Mouse (Mus musculus) adrenal gland, postnatal 14 days (tissue): Measurements from ENCODE around the gene Tbl1xr1. TPM values are rescaled to one million over a fixed set of nuclear protein-coding genes. Genes with fewer than 3 reads are reported as not detected.

Experiments used
- DNase-seq: peaks from one replicate; pipeline ENCODE4 v3.0.0; 2021; ENCODE audit warnings: mixed read lengths
- total RNA-seq: library from RNA; stranded (reverse); gene quantifications from 2 replicates; pipeline ENCODE4 v1.2.3, GENCODE M21; 2021

Gene Tbl1xr1
- total RNA-seq, 1 experiment from 2014 or later: 60.3 TPM

- DNase-seq: no peak
Measured at GRCm38 (mm10) chr3:22089825-22090224, 13.4 kb downstream of the Tbl1xr1 start.

- DNase-seq: peak; percentile 35
Measured at GRCm38 (mm10) chr3:22090431-22091265, 14.2 kb downstream of the Tbl1xr1 start.

- DNase-seq: no peak
Measured at GRCm38 (mm10) chr3:22091266-22091550, 14.8 kb downstream of the Tbl1xr1 start.

GRCm38 (mm10) chr3:22091681-22092080 lies 15.2 kb downstream of the Tbl1xr1 start:
- DNase-seq: no peak

- no peak for DNase-seq
Measured at GRCm38 (mm10) chr3:22092784-22093183, 16.3 kb downstream of the Tbl1xr1 start.

GRCm38 (mm10) chr3:22103986-22104515 lies 27.6 kb downstream of the Tbl1xr1 start:
- no peak for DNase-seq

GRCm38 (mm10) chr3:22105471-22105870 lies 29.0 kb downstream of the Tbl1xr1 start:
- no peak for DNase-seq

- no peak for DNase-seq
Measured at GRCm38 (mm10) chr3:22108013-22108412, 31.6 kb downstream of the Tbl1xr1 start.

- DNase-seq: no peak
Measured at GRCm38 (mm10) chr3:22109651-22110050, 33.2 kb downstream of the Tbl1xr1 start.

GRCm38 (mm10) chr3:22113773-22114172 lies 37.3 kb downstream of the Tbl1xr1 start:
- no peak for DNase-seq

GRCm38 (mm10) chr3:22115221-22115620 lies 38.8 kb downstream of the Tbl1xr1 start:
- no peak for DNase-seq

GRCm38 (mm10) chr3:22115678-22116077 lies 39.2 kb downstream of the Tbl1xr1 start:
- DNase-seq: no peak

GRCm38 (mm10) chr3:22116188-22116587 lies 39.7 kb downstream of the Tbl1xr1 start:
- no peak for DNase-seq

GRCm38 (mm10) chr3:22121741-22122140 lies 45.3 kb downstream of the Tbl1xr1 start:
- DNase-seq: peak; percentile 19

- DNase-seq: no peak
Measured at GRCm38 (mm10) chr3:22123145-22123544, 46.7 kb downstream of the Tbl1xr1 start.

- no peak for DNase-seq
Measured at GRCm38 (mm10) chr3:22126251-22126826, 49.9 kb downstream of the Tbl1xr1 start.

- DNase-seq: no peak
Measured at GRCm38 (mm10) chr3:22131277-22131676, 54.8 kb downstream of the Tbl1xr1 start.

GRCm38 (mm10) chr3:22133626-22134025 lies 57.2 kb downstream of the Tbl1xr1 start:
- DNase-seq: no peak

GRCm38 (mm10) chr3:22137793-22138579 lies 61.5 kb downstream of the Tbl1xr1 start:
- no peak for DNase-seq

GRCm38 (mm10) chr3:22138580-22139099 lies 62.2 kb downstream of the Tbl1xr1 start:
- no peak for DNase-seq

GRCm38 (mm10) chr3:22140111-22140658 lies 63.7 kb downstream of the Tbl1xr1 start:
- no peak for DNase-seq

- DNase-seq: no peak
Measured at GRCm38 (mm10) chr3:22141984-22142719, 65.7 kb downstream of the Tbl1xr1 start.
